Mouse (Mus musculus) neural tube, embryonic 13.5 days (tissue): ENCODE results near the gene Tom1. TPM values are rescaled to one million over a fixed set of nuclear protein-coding genes. Genes with fewer than 3 reads are reported as not detected.

Source experiments
- ATAC-seq: fragments of 200-750 bp; cut with Nextera tagmentation; 2 replicates; pipeline ENCODE4 v1.8.0; 2017; ENCODE audit warnings: low read depth, mild to moderate bottlenecking, moderate TSS enrichment, moderate library complexity
- H3K27ac ChIP-seq: fragments of 300-500 bp; sonication (generic); replicated peaks from 2 replicates; pipeline ENCODE4 v1.5.1; 2015; ENCODE audit warnings: moderate library complexity, mild to moderate bottlenecking, inconsistent platforms
- H3K27me3 ChIP-seq: fragments of 300-500 bp; sonication (generic); 2 replicates; pipeline ENCODE4 v1.6.1; 2015; ENCODE audit warnings: mild to moderate bottlenecking, inconsistent platforms
- H3K36me3 ChIP-seq: fragments of 300-500 bp; sonication (generic); 2 replicates; pipeline ENCODE4 v1.6.1; 2015; ENCODE audit warnings: mild to moderate bottlenecking, inconsistent platforms
- H3K4me1 ChIP-seq: fragments of 300-500 bp; sonication (generic); replicated peaks from 2 replicates; pipeline ENCODE4 v1.6.1; 2015; ENCODE audit warnings: inconsistent platforms
- H3K4me2 ChIP-seq: fragments of 300-500 bp; sonication (generic); 2 replicates; pipeline ENCODE4 v1.6.1; 2015; ENCODE audit warnings: inconsistent platforms, mild to moderate bottlenecking, moderate library complexity
- H3K4me3 ChIP-seq: fragments of 300-500 bp; sonication (generic); 2 replicates; pipeline ENCODE4 v1.5.1; 2015; ENCODE audit warnings: mild to moderate bottlenecking, inconsistent platforms
- H3K9ac ChIP-seq: fragments of 300-500 bp; sonication (generic); 2 replicates; pipeline ENCODE4 v1.6.1; 2015; ENCODE audit warnings: moderate library complexity, mild to moderate bottlenecking, inconsistent platforms
- H3K9me3 ChIP-seq: fragments of 300-500 bp; sonication (generic); 2 replicates; pipeline ENCODE4 v1.6.1; 2016; ENCODE audit warnings: inconsistent platforms
- WGBS: fragments of 180-500 bp; shearing (Covaris S2); methylation state at CpG from one replicate; pipeline ENCODE4 v1.1.7; 2015; 5-methylcytosine and 5-hydroxymethylcytosine counted together
- polyA plus RNA-seq: library from polyadenylated mRNA; unstranded; fragments of >200 nt; fragmentation: Nextera tagmentation; extraction: Ambion mirVana; gene quantifications from 2 replicates; pipeline ENCODE4 v1.2.1, GENCODE M21; 2015

Tom1 gene
- 28.9 and 36.4 TPM in 2 replicates for polyA plus RNA-seq

GRCm38 (mm10) chr8:75033511-75034243, at the start of gene Tom1:
TSS of gene Tom1 (plus strand) at chr8:75033705.
- peaks cover 20% of the 10 kb centered on the region for H3K4me1 ChIP-seq
- peaks cover 22% of the 10 kb centered on the region for H3K36me3 ChIP-seq
- H3K4me3 ChIP-seq, result peak within 1 kb of the TSS; percentile 66
- WGBS, result under 1% methylated on average over 58 of the region's 62 CpGs
- peak within 1 kb of the TSS; percentile 75 for H3K9ac ChIP-seq
- H3K4me2 ChIP-seq, result peak within 1 kb of the TSS; percentile 92
- no peaks in the 10 kb centered on the region for H3K27me3 ChIP-seq
- peak within 1 kb of the TSS; percentile 88 for H3K27ac ChIP-seq
- H3K9me3 ChIP-seq, result no peaks in the 10 kb centered on the region
- peak; percentile 99 for ATAC-seq

DNA sequence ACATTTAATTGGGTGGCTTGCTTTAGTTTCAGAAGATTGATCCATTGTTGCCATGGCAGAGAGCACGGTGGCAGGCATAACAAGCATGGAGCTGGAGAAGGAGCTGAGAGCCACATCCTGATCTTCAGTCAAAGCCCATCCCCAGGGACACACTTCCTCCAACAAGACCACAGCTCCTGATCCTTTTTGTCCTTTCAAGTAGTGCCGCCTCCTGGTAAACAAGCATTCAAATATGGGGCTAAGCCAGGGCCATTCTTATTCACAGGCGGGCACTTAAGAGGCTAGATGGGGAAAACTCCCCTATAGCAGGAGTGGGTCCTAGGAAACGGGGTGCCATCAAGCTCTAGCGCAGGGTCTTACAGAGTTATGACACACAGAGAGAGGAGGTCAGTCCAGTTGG, 46.1 kb upstream of the Tom1 start:
- H3K27me3 ChIP-seq, result peaks cover 4% of the 10 kb centered on the region; the same call in 1 of the 2 replicates
- H3K9me3 ChIP-seq, result no peaks in the 10 kb centered on the region
- H3K4me3 ChIP-seq, result no peak overlapping the region
- no peak overlapping the region for H3K9ac ChIP-seq
- no peaks in the 10 kb centered on the region for H3K4me1 ChIP-seq
- 82% methylated on average over 5 of the region's 5 CpGs for WGBS
- H3K4me2 ChIP-seq, result no peak overlapping the region
- H3K27ac ChIP-seq, result no peak overlapping the region
- ATAC-seq, result no peak
- H3K36me3 ChIP-seq, result no peaks in the 10 kb centered on the region

- H3K4me3 ChIP-seq, result no peak overlapping the region
- peaks cover 10% of the 10 kb centered on the region for H3K4me1 ChIP-seq
- no peaks in the 10 kb centered on the region for H3K36me3 ChIP-seq
- no peaks in the 10 kb centered on the region for H3K9me3 ChIP-seq
- WGBS, result 28% methylated on average over 15 of the region's 15 CpGs
- H3K27me3 ChIP-seq, result peaks cover 4% of the 10 kb centered on the region; the same call in 1 of the 2 replicates
- H3K27ac ChIP-seq, result no peak overlapping the region
- no peak for ATAC-seq
- no peak overlapping the region for H3K4me2 ChIP-seq
- no peak overlapping the region for H3K9ac ChIP-seq
Observed at GRCm38 (mm10) chr8:74990021-74990420, 43.5 kb upstream of the Tom1 start.

DNA sequence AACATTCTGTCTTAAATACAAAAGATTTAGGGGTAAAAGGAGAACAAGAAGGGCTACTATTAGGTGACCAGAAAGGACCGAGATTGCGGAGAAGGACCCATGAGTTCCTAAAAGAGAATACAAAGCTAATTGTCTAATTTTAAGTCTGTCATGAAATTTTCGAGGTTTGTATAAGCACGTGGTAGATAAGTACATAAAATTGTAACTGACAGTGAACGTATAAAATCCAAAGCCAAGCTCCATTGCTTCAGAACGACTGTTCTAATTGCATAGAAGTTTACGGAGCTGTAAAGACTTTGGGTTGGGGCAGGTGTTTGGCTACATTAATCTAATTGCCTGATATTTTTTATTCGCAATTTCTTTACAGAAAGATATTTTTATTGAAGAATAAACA, 40.4 kb upstream of the Tom1 start, which contains the start of gene Hmgxb4:
Gene Hmgxb4 (plus strand): TSS at position 276 of the 394 bp plus-strand sequence.
- Histone ChIP-seq H3K27ac (peak within 1 kb of the TSS; percentile 97), H3K27me3 (peaks cover 4% of the 10 kb centered on the region; the same call in 1 of the 2 replicates), H3K4me3 (peak within 1 kb of the TSS; percentile 85), H3K4me1 (peaks cover 10% of the 10 kb centered on the region), H3K36me3 (no peaks in the 10 kb centered on the region), H3K4me2 (peak within 1 kb of the TSS; percentile 64), H3K9ac (peak within 1 kb of the TSS; percentile 93), H3K9me3 (no peaks in the 10 kb centered on the region)
- ATAC-seq, result no peak
- 11% methylated on average over 8 of the region's 8 CpGs for WGBS

GRCm38 (mm10) chr8:74993475-74994451, 39.7 kb upstream of the Tom1 start:
- Histone ChIP-seq H3K27me3 (peaks cover 4% of the 10 kb centered on the region; the same call in 1 of the 2 replicates), H3K9ac (peak overlapping the region; percentile 93), H3K36me3 (peaks cover 2% of the 10 kb centered on the region), H3K4me3 (peak overlapping the region; percentile 85), H3K4me2 (peak overlapping the region; percentile 64), H3K27ac (peak overlapping the region; percentile 97), H3K4me1 (peaks cover 10% of the 10 kb centered on the region), H3K9me3 (no peaks in the 10 kb centered on the region)
- WGBS, result under 1% methylated on average over 102 of the region's 111 CpGs
- peak; percentile 96 for ATAC-seq

GRCm38 (mm10) chr8:74994540-74994939, 39.0 kb upstream of the Tom1 start:
- Histone ChIP-seq H3K27me3 (no peaks in the 10 kb centered on the region), H3K9me3 (no peaks in the 10 kb centered on the region), H3K4me3 (peak overlapping the region; percentile 85), H3K4me1 (peaks cover 10% of the 10 kb centered on the region), H3K27ac (peak overlapping the region; percentile 97; the same call in 1 of the 2 replicates), H3K9ac (peak overlapping the region; percentile 93), H3K36me3 (peaks cover 10% of the 10 kb centered on the region), H3K4me2 (peak overlapping the region; percentile 64)
- peak; percentile 10; the same call in 1 of the 2 replicates for ATAC-seq
- 8% methylated on average over 7 of the region's 7 CpGs for WGBS

DNA sequence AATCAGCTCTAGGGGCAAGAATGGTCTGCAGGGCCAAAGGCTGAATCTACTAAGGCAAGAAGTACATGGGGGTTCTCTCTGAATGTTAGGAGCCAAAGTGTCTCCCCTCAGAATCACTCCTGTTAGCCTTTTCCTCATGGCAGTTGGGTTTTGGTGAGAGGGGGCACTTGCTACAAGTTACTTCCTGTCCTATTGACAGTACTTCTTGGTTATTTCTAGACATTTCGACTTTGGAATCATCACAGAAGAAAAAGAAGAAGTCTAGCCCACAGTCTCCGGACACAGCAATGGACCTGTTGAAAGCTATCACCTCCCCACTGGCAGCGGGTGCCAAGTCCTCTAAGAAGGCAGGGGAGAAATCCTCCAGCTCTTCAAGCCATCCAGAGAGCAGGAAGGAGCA, 33.1 kb upstream of the Tom1 start:
- no peak overlapping the region for H3K4me2 ChIP-seq
- WGBS, result 95% methylated on average over 3 of the region's 3 CpGs
- no peak overlapping the region for H3K9ac ChIP-seq
- no peak overlapping the region for H3K27ac ChIP-seq
- ATAC-seq, result no peak
- H3K27me3 ChIP-seq, result no peaks in the 10 kb centered on the region
- no peak overlapping the region for H3K4me3 ChIP-seq
- no peaks in the 10 kb centered on the region for H3K4me1 ChIP-seq
- peaks cover 58% of the 10 kb centered on the region for H3K36me3 ChIP-seq
- H3K9me3 ChIP-seq, result no peaks in the 10 kb centered on the region

- 0 out of 2 replicates have a peak, but pooled peaks cover 4% of the 10 kb centered on the region for H3K4me1 ChIP-seq
- H3K27me3 ChIP-seq, result no peaks in the 10 kb centered on the region
- no peak overlapping the region for H3K4me3 ChIP-seq
- no peaks in the 10 kb centered on the region for H3K9me3 ChIP-seq
- no peak for ATAC-seq
- peaks cover 55% of the 10 kb centered on the region for H3K36me3 ChIP-seq
- H3K9ac ChIP-seq, result no peak overlapping the region
- no peak overlapping the region for H3K27ac ChIP-seq
- WGBS, result 93% methylated on average over 2 of the region's 2 CpGs
- no peak overlapping the region for H3K4me2 ChIP-seq
Observed at GRCm38 (mm10) chr8:75008826-75009225, 24.7 kb upstream of the Tom1 start.

- Histone ChIP-seq H3K36me3 (peaks cover 33% of the 10 kb centered on the region), H3K9ac (no peak overlapping the region)
- 53% methylated on average over 2 of the region's 2 CpGs for WGBS
Observed at GRCm38 (mm10) chr8:75013557-75013956, 19.9 kb upstream of the Tom1 start.

GRCm38 (mm10) chr8:75013964-75014363, 19.5 kb upstream of the Tom1 start:
- no peak overlapping the region for H3K4me2 ChIP-seq
- no peak for ATAC-seq
- WGBS, result 76% methylated on average over 3 of the region's 3 CpGs
- no peaks in the 10 kb centered on the region for H3K27me3 ChIP-seq
- H3K4me1 ChIP-seq, result 0 out of 2 replicates have a peak, but pooled peaks cover 4% of the 10 kb centered on the region
- no peak overlapping the region for H3K9ac ChIP-seq
- H3K27ac ChIP-seq, result no peak overlapping the region
- no peaks in the 10 kb centered on the region for H3K9me3 ChIP-seq
- no peak overlapping the region for H3K4me3 ChIP-seq
- H3K36me3 ChIP-seq, result peaks cover 29% of the 10 kb centered on the region

More at GRCm38 (mm10) chr8:75013557-75013956, 19.9 kb upstream of the Tom1 start:
- H3K4me2 ChIP-seq, result no peak overlapping the region
- no peak overlapping the region for H3K27ac ChIP-seq
- H3K4me1 ChIP-seq, result 0 out of 2 replicates have a peak, but pooled peaks cover 4% of the 10 kb centered on the region
- no peaks in the 10 kb centered on the region for H3K27me3 ChIP-seq
- ATAC-seq, result no peak
- H3K4me3 ChIP-seq, result no peak overlapping the region
- no peaks in the 10 kb centered on the region for H3K9me3 ChIP-seq

- no peak overlapping the region for H3K9ac ChIP-seq
- H3K4me2 ChIP-seq, result no peak overlapping the region
- 46% methylated on average over 2 of the region's 2 CpGs for WGBS
- H3K27me3 ChIP-seq, result no peaks in the 10 kb centered on the region
- 0 out of 2 replicates have a peak, but pooled peaks cover 4% of the 10 kb centered on the region for H3K4me1 ChIP-seq
- peaks cover 27% of the 10 kb centered on the region for H3K36me3 ChIP-seq
- no peak for ATAC-seq
- no peaks in the 10 kb centered on the region for H3K9me3 ChIP-seq
- H3K27ac ChIP-seq, result no peak overlapping the region
- no peak overlapping the region for H3K4me3 ChIP-seq
Observed at GRCm38 (mm10) chr8:75015981-75016380, 17.5 kb upstream of the Tom1 start.
